In genomic region chr12:26460091-26460490, GRCm38 (mm10) we compare ENCODE assay signal across 12 mouse cellular contexts. TPM values are rescaled to one million over a fixed set of nuclear protein-coding genes. Genes with fewer than 3 reads are reported as not detected.
DNase-seq lines count a peak whose midpoint lies in the region; ATAC-seq and TF ChIP-seq lines count a peak whose summit lies in the region.
"Had no signal": no experiment of that assay in that cellular context is flagged by ENCODE, and none has a peak within 500 bp of the region (broad histone marks: within the 10 kb centered on the region; RNA-seq: fewer than 3 reads in every experiment).

No protein-coding gene starts in this region.

- no peak overlapping the region for H3K4me3 ChIP-seq in kidney, postnatal 0 days (replicated peaks; ENCODE audit: low read depth, low read length)
- H3K4me3 ChIP-seq in kidney, embryonic 16.5 days (ENCODE audit: low read length), result no peak overlapping the region
- H3K4me3 ChIP-seq in bone marrow macrophage, adult 2 months (ENCODE audit: insufficient read depth, low read length), result 0 out of 2 replicates have a peak overlapping the region, but pooled peaks have one; percentile 6
- H3K4me3 ChIP-seq in midbrain, postnatal 0 days (ENCODE audit: low read depth, low read length), result no peak overlapping the region
- H3K4me3 ChIP-seq: limb, embryonic 10.5 days had no signal

- no peaks in the 10 kb centered on the region for H3K27me3 ChIP-seq in kidney, postnatal 0 days (ENCODE audit: insufficient read depth, low read length)
- H3K27me3 ChIP-seq in kidney, embryonic 16.5 days (ENCODE audit: insufficient read depth, low read length), result no peaks in the 10 kb centered on the region
- no peaks in the 10 kb centered on the region for H3K27me3 ChIP-seq in midbrain, postnatal 0 days (ENCODE audit: insufficient read depth, low read length)

- no peak for TF ChIP-seq CTCF in kidney, postnatal 0 days (IDR thresholded peaks at IDR 0.05; ENCODE audit: low read depth)
- TF ChIP-seq CTCF in bone marrow macrophage, adult 2 months (IDR thresholded peaks at IDR 0.05; ENCODE audit: low read depth, low read length), result no peak
- no peak for TF ChIP-seq CTCF in midbrain, postnatal 0 days (IDR thresholded peaks at IDR 0.05)

- no peak overlapping the region for H3K27ac ChIP-seq in kidney, postnatal 0 days
- H3K27ac ChIP-seq in kidney, embryonic 16.5 days (ENCODE audit: low read length), result no peak overlapping the region
- H3K27ac ChIP-seq in bone marrow macrophage, adult 2 months (ENCODE audit: insufficient read depth, low read depth, low read length), result peak overlapping the region; percentile 24
- no peak overlapping the region for H3K27ac ChIP-seq in midbrain, postnatal 0 days (ENCODE audit: low read depth, low read length)
- H3K27ac ChIP-seq: limb, embryonic 10.5 days had no signal

- no peak for ATAC-seq in kidney, postnatal 0 days (replicated peaks; ENCODE audit: low FRiP score, low read depth)
- ATAC-seq in kidney, embryonic 16.5 days (ENCODE audit: low FRiP score, low TSS enrichment), result no peak
- peak; percentile 83 for ATAC-seq in megakaryocyte progenitor cell, adult 5-6 weeks (replicated peaks; ENCODE audit: poor library complexity)
- no peak for ATAC-seq in midbrain, postnatal 0 days (ENCODE audit: low FRiP score)

- no peak overlapping the region for H3K4me2 ChIP-seq in kidney, postnatal 0 days (ENCODE audit: low read length)
- no peak overlapping the region for H3K4me2 ChIP-seq in kidney, embryonic 16.5 days (replicated peaks; ENCODE audit: low read depth, low read length)
- H3K4me2 ChIP-seq in midbrain, postnatal 0 days (ENCODE audit: low read depth, low read length, poor library complexity, severe bottlenecking), result no peak overlapping the region

- peaks cover 5% of the 10 kb centered on the region for H3K4me1 ChIP-seq in kidney, postnatal 0 days (replicated peaks; ENCODE audit: insufficient read depth, low read length)
- peaks cover 9% of the 10 kb centered on the region for H3K4me1 ChIP-seq in kidney, embryonic 16.5 days (ENCODE audit: insufficient read depth, low read length)
- peaks cover 16% of the 10 kb centered on the region for H3K4me1 ChIP-seq in bone marrow macrophage, adult 2 months (ENCODE audit: control insufficient read depth, insufficient read depth, low read length)
- H3K4me1 ChIP-seq in midbrain, postnatal 0 days (ENCODE audit: insufficient read depth, low read length), result 0 out of 2 replicates have a peak, but pooled peaks cover 4% of the 10 kb centered on the region

- H3K9me3 ChIP-seq in kidney, postnatal 0 days (replicated peaks; ENCODE audit: low read length), result no peaks in the 10 kb centered on the region
- no peaks in the 10 kb centered on the region for H3K9me3 ChIP-seq in kidney, embryonic 16.5 days (ENCODE audit: low read length)
- no peaks in the 10 kb centered on the region for H3K9me3 ChIP-seq in midbrain, postnatal 0 days (ENCODE audit: low read length)
- H3K9me3 ChIP-seq: limb, embryonic 10.5 days had no signal

- TF ChIP-seq POLR2A in bone marrow macrophage, adult 2 months (IDR thresholded peaks at IDR 0.05; ENCODE audit: borderline replicate concordance, low read depth, low read length), result no peak

- no peaks in the 10 kb centered on the region for H3K36me3 ChIP-seq in kidney, postnatal 0 days (ENCODE audit: insufficient read depth, low read length)
- no peaks in the 10 kb centered on the region for H3K36me3 ChIP-seq in kidney, embryonic 16.5 days (ENCODE audit: insufficient read depth, low read length)
- no peaks in the 10 kb centered on the region for H3K36me3 ChIP-seq in midbrain, postnatal 0 days (ENCODE audit: insufficient read depth, low read length)
- H3K36me3 ChIP-seq: limb, embryonic 10.5 days had no signal

- WGBS in kidney, postnatal 0 days, result 50% methylated on average over 2 of the region's 2 CpGs
- 66% methylated on average over 2 of the region's 2 CpGs for WGBS in kidney, embryonic 16.5 days
- 66% methylated on average over 2 of the region's 2 CpGs for WGBS in midbrain, postnatal 0 days

- no peak overlapping the region for H3K9ac ChIP-seq in kidney, postnatal 0 days (ENCODE audit: low read depth, low read length)
- H3K9ac ChIP-seq in kidney, embryonic 16.5 days (replicated peaks; ENCODE audit: low read length), result no peak overlapping the region
- no peak overlapping the region for H3K9ac ChIP-seq in midbrain, postnatal 0 days (replicated peaks; ENCODE audit: low read length, poor library complexity, severe bottlenecking)

- DNase-seq in adrenal gland, adult (ENCODE audit: inconsistent age in 2 of 2, low spot score in 1 of 2), result peak; percentile 46 to 92
- no peak for DNase-seq in adrenal gland, postnatal 25 days
- DNase-seq in kidney, postnatal 0 days (ENCODE audit: low spot score), result peak; percentile 41
- DNase-seq in cerebellum, postnatal 14 days, result no peak
- DNase-seq in midbrain, postnatal 0 days (ENCODE audit: low spot score), result no peak
- DNase-seq: cerebellum, adult 11-12 months; kidney, postnatal 25 days; retina, postnatal 1 day had no signal

RNA-seq across cellular contexts. Expression of gene Rsad2, which starts 3.8 kb away (rescaled TPM):
- 18.5 and 19.1 TPM in 2 replicates for total RNA-seq in adrenal gland, postnatal 25 days (2021)
- polyA plus RNA-seq in kidney, postnatal 0 days (2015; fragmentation: Nextera tagmentation; extraction: Ambion mirVana), result 36.2 and 39.0 TPM in 2 replicates
- 27.3 and 28.0 TPM in 2 replicates for polyA plus RNA-seq in kidney, embryonic 16.5 days (2015; fragmentation: Nextera tagmentation; extraction: Ambion mirVana)
- polyA plus RNA-seq in bone marrow macrophage, adult 2 months (2012; ENCODE audit: insufficient read depth, insufficient read length, missing spikeins), result 32.3 and 33.7 TPM in 2 replicates
- 0.96 and 1.3 TPM in 2 replicates for total RNA-seq in megakaryocyte progenitor cell, adult 5-6 weeks (2015)
- total RNA-seq in megakaryocyte progenitor cell, adult 5-6 weeks (2017), result 0.87 and 1.0 TPM in 2 replicates
- total RNA-seq in midbrain, postnatal 0 days (2014; rRNA removed), result 1.1 and 1.3 TPM in 2 replicates
- 0.95 and 0.98 TPM in 2 replicates for polyA plus RNA-seq in midbrain, postnatal 0 days (2015; fragmentation: Nextera tagmentation; extraction: Ambion mirVana)

RNA-seq across cellular contexts. Expression of gene Cmpk2, which starts 8.9 kb away (rescaled TPM):
- total RNA-seq in adrenal gland, postnatal 25 days (2021), result 24.0 and 24.6 TPM in 2 replicates
- polyA plus RNA-seq in kidney, postnatal 0 days (2015; fragmentation: Nextera tagmentation; extraction: Ambion mirVana), result 13.4 and 15.7 TPM in 2 replicates
- 8.9 and 9.2 TPM in 2 replicates for polyA plus RNA-seq in kidney, embryonic 16.5 days (2015; fragmentation: Nextera tagmentation; extraction: Ambion mirVana)
- polyA plus RNA-seq in bone marrow macrophage, adult 2 months (2012; ENCODE audit: insufficient read depth, insufficient read length, missing spikeins), result 28.8 and 33.8 TPM in 2 replicates
- 23.2 and 25.2 TPM in 2 replicates for total RNA-seq in megakaryocyte progenitor cell, adult 5-6 weeks (2015)
- 11.7 and 16.1 TPM in 2 replicates for total RNA-seq in megakaryocyte progenitor cell, adult 5-6 weeks (2017)
- 25.2 and 29.5 TPM in 2 replicates for total RNA-seq in midbrain, postnatal 0 days (2014; rRNA removed)
- 21.2 and 21.8 TPM in 2 replicates for polyA plus RNA-seq in midbrain, postnatal 0 days (2015; fragmentation: Nextera tagmentation; extraction: Ambion mirVana)

RNA-seq across cellular contexts. Expression of gene Rnf144a, which starts 45.0 kb away (rescaled TPM):
- total RNA-seq in adrenal gland, postnatal 25 days (2021), result 15.1 and 21.5 TPM in 2 replicates
- polyA plus RNA-seq in kidney, postnatal 0 days (2015; fragmentation: Nextera tagmentation; extraction: Ambion mirVana), result 19.2 and 21.7 TPM in 2 replicates
- polyA plus RNA-seq in kidney, embryonic 16.5 days (2015; fragmentation: Nextera tagmentation; extraction: Ambion mirVana), result 35.1 and 38.6 TPM in 2 replicates
- polyA plus RNA-seq in bone marrow macrophage, adult 2 months (2012; ENCODE audit: insufficient read depth, insufficient read length, missing spikeins), result 0.17 and 0.21 TPM in 2 replicates
- 17.4 and 19.1 TPM in 2 replicates for total RNA-seq in megakaryocyte progenitor cell, adult 5-6 weeks (2015)
- total RNA-seq in megakaryocyte progenitor cell, adult 5-6 weeks (2017), result 15.1 and 16.8 TPM in 2 replicates
- 32.0 TPM in 2 replicates for total RNA-seq in midbrain, postnatal 0 days (2014; rRNA removed)
- polyA plus RNA-seq in midbrain, postnatal 0 days (2015; fragmentation: Nextera tagmentation; extraction: Ambion mirVana), result 20.3 and 22.0 TPM in 2 replicates

Comparison
In these comparisons a context has a peak if more than half of its experiments do, and no peak if none do; other contexts are left out.
1. DNase-seq: peak in adrenal gland, adult (2 of 2) and kidney, postnatal 0 days (single experiment); none in adrenal gland, postnatal 25 days (single experiment), cerebellum, postnatal 14 days (0 of 2) and midbrain, postnatal 0 days (single experiment).
2. RNA of gene Rsad2, which starts 3.8 kb away (polyA plus RNA-seq): 36.2 to 39.0 TPM in kidney, postnatal 0 days, 32.3 to 33.7 TPM in bone marrow macrophage, adult 2 months and 27.3 to 28.0 TPM in kidney, embryonic 16.5 days; 0.95 to 0.98 TPM in midbrain, postnatal 0 days; every median in the first group is over 10 times any median in the second.
3. RNA of gene Rnf144a, which starts 45.0 kb away (polyA plus RNA-seq): 35.1 to 38.6 TPM in kidney, embryonic 16.5 days, 20.3 to 22.0 TPM in midbrain, postnatal 0 days and 19.2 to 21.7 TPM in kidney, postnatal 0 days; 0.17 to 0.21 TPM in bone marrow macrophage, adult 2 months; every median in the first group is over 10 times any median in the second.